Mouse (Mus musculus) monocyte, adult 2 months (primary cell): Measurements from ENCODE around the gene Ankrd55.

Experiments used
- DNase-seq, 2 experiments: peaks; one replicate each; pipeline ENCODE4 v3.0.0; 2022; ENCODE audit warnings: low spot score in 2 of 2, low read depth in 1 of 2

Gene Ankrd55

GRCm38 (mm10) chr13:112288225-112289178 lies at the start of gene Ankrd55:
Ankrd55 (plus strand) TSS chr13:112288451.
- peak in 1 of 2 experiments; percentile 2 for DNase-seq

GRCm38 (mm10) chr13:112239239-112239638 lies 49.0 kb upstream of the Ankrd55 start:
- DNase-seq: no peak

DNA sequence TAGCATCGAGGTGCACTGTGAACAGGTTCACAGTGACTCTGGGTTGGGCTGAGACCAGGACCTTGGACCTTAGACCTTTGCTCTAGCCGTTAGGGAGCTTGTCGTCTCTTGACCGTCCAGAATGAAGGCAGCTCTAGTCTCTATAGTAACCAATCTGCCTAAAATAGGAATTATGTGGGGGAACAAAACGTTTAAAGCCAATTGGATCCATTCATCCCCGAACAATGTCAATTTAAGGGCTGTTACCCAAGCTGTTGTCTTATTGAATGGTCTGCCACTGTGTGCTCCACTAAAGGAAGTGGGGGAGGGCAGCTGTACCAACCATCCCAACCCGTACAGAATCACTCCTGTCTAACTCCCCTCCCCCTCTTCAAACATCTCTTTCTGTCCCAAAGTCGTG lies 46.8 kb upstream of the Ankrd55 start:
- no peak for DNase-seq

DNA sequence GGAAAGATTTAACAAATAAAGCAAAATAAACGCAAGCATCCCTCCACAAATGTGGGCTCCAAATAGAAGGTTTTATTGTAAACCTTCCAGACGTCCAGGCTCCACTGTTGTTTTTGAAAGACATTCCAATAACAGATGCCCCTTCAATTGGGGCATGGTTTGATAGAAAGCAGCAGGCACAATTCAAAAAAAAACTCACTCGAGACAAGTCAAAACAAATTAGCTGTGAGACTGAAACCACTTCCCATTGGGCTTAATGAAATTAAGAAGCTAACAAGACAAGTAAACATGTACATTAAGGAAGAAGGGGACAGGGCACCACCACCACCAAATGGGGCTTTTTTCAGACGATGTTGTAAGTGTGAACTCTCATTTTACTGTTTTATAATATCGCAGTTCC lies 43.1 kb upstream of the Ankrd55 start:
- no peak for DNase-seq

DNA sequence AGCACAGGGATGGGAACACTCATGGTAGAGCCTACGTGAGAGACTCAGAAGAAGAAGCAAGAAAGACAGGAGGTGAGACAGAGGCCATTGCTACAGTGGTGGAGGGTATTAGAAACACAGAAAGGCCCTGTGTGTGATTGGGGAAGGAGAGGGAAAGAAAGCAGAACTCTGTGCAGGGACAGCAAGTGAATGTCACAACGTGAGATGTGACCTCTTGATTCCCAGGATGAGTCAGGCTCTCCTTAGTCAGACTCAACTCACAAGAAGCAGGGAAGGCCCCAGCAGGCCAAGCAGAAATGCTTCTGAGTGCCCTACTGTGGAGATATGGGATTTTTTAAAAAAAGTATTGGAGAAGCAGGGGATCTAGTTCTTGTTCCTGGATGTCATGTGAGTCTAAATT lies 36.8 kb upstream of the Ankrd55 start:
- no peak for DNase-seq

DNA sequence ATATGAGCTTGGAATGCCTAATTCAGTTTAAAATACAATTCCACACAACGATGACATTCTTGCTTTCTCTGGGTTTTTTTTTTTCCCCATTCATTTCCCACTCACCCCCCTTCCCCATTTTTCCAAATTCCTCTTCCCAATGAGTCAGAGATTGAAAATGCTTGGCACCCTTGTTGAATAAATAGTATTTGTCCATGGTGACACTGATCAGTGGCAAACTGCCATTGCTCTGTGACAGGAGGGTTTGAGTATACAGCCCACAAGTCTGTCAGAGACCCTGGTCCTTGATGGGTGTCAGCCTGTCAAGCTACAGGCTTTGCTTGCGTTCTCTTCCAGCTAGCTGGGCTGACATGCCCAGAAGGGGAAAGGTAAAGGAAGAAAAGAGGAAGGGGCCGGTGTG lies 36.2 kb upstream of the Ankrd55 start:
- DNase-seq: no peak

DNA sequence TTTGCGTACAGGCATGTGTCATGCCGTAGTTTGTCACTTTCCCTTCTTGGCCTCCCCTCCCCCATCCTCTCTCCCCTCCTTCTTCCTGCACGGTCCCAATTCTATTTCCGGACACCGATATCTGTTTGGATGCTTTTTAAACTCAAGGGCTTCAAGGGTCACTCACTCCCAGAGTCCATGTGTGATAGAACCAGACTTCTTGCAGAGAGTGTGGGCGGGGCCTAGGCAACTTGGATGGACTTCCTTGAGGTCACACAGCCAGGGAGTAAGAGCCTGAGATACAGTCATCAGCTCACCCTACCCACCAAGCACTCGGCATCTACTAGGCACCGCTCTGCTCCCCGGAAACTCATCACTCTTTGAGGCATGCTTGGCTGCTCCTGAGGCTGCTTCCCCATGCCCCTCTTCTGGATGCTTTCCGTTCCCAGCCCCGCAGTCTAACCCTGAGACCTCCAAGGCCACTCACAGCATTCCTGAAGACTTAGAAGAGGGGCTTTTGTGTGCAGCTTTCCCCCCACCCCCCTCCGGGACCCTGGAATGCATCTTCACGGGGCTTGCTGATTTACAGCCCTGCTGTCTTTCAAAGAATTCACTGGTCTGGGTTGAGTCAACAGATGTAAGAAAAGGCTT lies 35.1 kb upstream of the Ankrd55 start:
- no peak for DNase-seq

DNA sequence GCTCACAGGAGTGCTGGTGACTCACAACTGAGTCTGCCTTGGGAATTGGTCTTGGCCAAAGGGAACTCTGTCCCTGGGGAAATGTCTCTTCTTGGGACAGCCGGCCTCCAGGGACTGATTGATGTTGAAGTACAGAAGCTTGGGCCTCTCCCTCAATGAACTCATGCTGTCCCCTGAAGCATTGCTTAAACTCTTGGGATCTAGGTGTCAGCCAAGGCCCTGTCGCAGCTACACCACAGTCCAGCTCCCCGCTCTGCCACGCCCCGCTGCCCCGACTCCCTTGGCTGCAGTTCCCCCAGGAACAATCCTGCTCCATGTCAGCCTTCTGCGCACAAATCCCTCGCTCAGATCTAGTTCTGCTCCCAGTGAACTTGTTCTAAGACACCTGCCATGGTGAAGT lies 34.1 kb upstream of the Ankrd55 start:
- no peak for DNase-seq

DNA sequence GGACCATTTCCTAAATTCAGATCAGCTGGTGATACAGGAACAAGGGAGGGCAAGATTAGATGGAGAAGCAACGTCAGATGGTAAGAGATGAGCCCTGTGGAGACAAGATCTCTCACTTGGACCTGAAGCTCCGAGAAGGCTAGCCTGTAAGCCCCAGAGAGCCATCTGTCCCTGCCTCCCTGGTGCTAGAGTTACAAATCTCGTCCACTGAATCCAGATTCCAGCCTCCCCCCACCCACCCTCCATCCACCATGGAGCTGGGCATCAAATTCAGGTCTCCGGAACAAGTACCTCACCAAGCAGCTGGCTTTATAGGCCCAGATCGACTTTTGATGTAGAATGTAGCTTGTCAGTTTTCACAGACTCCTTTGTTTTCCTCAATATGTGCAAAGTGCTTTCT lies 32.4 kb upstream of the Ankrd55 start:
- no peak for DNase-seq

GRCm38 (mm10) chr13:112258478-112258877 lies 29.8 kb upstream of the Ankrd55 start:
- DNase-seq: peak in 1 of 2 experiments; percentile 3

DNA sequence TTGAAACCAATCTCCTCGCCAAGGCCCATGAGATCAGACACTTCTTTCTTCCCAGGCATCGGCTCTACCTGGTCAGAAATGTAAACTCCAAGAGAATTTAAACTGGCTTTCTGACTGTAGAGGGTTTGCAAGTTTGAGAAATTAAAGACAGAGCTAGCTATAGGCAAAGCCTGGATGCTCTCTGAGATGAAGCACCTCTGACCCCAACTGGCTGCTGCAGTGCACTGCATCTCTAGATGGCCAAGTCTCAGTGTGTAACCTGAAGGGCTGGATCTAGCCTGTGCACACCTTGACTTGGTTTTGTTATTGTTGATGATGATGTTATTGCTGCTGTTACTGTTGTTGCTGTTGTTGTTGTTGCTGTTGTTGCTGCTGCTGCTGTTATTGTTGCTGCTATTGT lies 28.9 kb upstream of the Ankrd55 start:
- peak in 1 of 2 experiments; percentile 19 for DNase-seq

- no peak for DNase-seq
Measured at GRCm38 (mm10) chr13:112264666-112265065, 23.6 kb upstream of the Ankrd55 start.

GRCm38 (mm10) chr13:112271901-112272537 lies 16.2 kb upstream of the Ankrd55 start:
- no peak for DNase-seq

DNA sequence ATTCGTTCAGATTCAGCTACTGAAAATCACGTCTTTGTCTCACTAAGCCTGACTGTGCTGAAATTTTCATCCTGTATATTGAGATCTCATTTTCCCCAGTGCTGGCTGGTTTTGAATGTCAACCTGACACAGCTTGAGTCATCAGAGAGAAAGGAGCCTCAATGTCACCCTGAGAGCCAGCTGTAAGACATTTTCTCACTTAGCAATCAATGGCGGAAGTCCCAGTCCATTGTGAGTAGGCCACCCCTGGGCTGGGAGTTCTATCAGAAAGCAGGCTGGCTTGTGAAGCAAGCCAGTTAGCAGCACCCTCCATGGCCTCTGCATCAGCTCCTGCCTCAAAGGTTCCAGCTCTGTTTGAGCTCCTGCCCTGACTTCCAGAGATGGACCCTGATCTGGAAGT lies 13.6 kb upstream of the Ankrd55 start:
- no peak for DNase-seq

- no peak for DNase-seq
Measured at GRCm38 (mm10) chr13:112275951-112276350, 12.3 kb upstream of the Ankrd55 start.

- no peak for DNase-seq
Measured at GRCm38 (mm10) chr13:112277544-112277943, 10.7 kb upstream of the Ankrd55 start.

- no peak for DNase-seq
Measured at GRCm38 (mm10) chr13:112278251-112278650, 10.0 kb upstream of the Ankrd55 start.

DNA sequence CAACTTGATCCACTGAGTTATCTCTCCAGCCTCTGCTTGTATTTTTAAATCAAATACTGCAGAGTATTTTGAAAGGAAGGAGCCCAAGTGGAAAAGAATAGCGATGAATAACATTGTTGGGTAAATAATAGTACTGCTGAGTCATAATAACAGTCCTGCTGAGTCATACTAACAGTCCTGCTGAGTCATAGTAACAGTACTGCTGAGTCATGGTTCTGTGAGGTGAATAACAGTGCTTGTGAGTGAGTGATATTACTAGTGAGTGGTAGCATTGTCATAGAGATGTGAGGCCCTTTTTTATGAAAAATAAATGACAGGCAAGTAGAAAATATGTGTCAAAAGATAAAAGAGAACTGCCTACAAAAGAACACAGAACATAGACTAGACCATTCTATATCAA lies 1.1 kb upstream of the Ankrd55 start:
- DNase-seq: no peak

DNA sequence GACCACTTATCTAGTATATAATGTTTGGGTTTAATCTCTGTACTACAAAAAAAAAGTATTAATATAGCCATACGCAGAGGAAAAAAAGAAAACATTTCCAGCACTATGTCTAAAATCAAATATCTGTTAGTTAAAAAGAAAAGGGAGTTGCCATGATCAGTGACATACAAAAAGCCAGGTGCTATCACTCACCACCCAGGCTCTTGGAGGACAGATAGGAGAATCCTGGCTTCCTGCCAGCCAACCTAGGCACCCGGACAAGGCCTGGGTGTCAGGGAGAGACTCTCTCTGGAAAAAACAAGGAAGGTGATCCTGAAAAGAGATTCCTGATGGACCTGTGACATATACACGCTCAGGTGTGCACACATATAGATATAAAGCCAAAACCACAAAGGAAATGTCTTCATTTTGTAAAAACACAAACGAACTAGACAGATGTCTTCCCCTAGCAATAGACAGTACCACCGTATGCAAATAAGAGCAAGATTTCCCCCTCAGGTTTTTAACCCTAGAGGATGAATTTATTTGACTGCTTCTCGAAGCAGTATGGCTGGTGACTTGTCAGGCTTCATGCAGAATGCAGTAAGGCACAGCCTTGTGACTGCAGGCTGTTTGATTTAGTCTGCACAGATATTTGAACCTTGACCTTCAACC lies 553 bp upstream of the Ankrd55 start:
- DNase-seq: no peak

GRCm38 (mm10) chr13:112289338-112289737 lies 1.1 kb downstream of the Ankrd55 start:
- DNase-seq: no peak

DNA sequence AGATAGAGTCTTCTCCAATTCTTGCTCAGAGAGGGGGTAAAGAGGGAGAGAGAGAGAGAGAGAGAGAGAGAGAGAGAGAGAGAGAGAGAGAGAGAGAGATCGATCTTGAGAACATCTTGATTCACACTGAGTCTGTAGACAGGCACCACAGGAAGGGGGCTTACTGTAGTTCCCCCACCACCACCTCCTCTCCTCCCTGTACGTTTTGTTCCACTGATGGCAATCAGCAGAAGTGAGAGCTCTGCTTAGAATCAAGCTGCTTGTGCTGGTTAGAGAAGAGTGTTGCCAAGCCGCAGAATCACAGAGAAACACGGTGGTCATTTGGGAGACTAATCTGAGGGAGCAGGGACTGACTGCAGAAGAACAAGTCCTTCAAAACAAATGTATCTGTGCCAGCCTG lies 1.7 kb downstream of the Ankrd55 start:
- DNase-seq: no peak
